Mouse (Mus musculus): ENCODE measurements around the gene Hist1h4d.
"Not testable (repeated sequence)": the region's sequence is repeated elsewhere in the genome, so short reads cannot be mapped to it uniquely, and the experiment has no call there.

The Hist1h4d gene

DNA sequence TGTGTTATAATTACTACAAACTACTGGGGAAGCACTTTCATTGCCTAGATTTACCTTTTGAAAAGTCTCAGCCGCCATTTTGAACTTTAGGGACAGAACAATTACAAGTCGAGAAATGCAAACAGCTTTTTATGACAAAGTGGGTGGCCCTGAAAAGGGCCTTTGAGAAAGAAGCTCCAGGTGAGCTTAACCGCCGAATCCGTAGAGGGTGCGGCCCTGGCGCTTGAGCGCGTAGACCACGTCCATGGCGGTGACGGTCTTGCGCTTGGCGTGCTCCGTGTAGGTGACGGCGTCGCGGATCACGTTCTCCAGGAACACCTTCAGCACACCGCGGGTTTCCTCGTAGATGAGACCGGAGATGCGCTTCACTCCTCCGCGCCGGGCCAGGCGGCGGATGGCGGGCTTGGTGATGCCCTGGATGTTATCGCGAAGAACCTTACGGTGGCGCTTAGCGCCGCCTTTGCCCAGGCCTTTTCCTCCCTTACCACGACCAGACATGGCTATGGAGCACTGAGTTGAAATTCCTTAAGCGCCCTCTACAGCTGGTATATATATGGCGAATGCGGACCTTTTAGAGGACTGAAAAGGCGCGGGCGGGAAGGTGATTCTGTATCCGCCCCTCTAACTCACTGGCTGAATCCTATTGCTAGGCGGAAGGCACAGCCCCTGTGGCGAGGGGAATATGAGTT, 30.1 kb upstream of the Hist1h4d start, which contains the start of gene Hist1h4f:
Gene Hist1h4f (minus strand): TSS at position 503 of the 689 bp plus-strand sequence.
- peak; percentile 93 for DNase-seq

DNA sequence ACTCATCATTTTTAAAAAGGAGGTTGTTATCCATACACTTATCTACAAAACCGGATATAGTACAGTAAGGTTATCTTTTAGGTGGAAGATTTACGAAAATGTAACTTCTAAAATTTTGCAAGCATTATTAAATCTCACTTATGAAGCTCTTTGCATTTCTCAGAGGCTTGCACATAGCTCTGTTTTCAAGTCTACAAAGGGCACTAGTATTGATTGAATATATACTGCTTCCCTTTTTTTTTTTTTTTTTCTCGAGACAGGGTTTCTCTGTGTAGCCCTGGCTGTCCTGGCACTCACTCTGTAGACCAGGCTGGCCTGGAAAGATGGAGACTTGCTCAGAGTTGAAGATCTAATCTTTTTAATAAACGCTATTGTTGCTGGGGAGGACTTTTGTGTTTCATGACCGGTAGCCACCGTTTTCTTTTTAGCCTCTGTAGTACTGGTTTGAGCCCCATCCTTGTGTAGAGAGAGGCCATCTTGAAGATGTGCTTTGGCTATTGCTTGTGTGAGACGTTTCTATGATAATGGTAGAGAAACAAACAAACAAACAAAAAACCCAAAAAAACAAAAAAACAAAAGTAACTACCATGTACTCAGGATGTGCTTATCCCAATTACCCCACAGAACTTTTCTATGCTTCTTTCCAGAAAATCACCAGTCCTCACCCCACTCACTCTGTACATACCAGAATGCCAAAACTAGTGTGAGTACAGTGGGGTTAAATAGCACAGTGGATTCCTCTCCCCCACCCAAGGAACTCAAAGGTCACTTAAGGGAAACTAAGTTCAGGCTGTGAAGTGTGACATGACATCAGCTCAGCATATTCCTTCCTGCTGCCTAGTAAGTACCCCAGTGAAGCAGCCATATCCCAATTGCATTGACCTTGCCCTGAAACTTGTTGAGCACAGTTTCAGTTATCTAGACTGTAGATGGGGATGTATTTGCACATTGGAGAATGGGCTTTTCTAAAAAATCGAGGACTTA, 29.2 kb upstream of the Hist1h4d start:
- DNase-seq, result no peak

DNA sequence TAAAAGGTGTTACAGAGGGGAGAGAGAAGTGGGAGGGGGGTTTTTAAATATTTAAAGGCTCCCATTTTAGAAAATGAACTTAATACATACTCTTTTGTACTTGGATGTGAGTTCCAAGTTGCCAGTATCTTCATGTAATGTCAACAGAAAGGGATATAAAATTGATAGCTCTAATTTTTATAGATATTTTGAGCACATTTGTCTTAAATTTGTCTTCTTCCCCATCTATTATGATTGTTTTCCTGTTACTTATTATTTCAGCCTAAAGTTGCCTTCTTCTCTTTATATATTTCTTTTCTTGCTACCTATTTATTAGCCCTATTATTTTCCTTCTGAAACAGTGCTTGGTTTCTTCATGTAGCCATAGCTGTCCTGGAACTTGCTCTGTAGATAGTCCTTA, 28.4 kb upstream of the Hist1h4d start, which contains the start of gene Hist1h1d:
Gene Hist1h1d (plus strand): TSS at position 301 of the 400 bp plus-strand sequence.
- DNase-seq, result no peak

DNA sequence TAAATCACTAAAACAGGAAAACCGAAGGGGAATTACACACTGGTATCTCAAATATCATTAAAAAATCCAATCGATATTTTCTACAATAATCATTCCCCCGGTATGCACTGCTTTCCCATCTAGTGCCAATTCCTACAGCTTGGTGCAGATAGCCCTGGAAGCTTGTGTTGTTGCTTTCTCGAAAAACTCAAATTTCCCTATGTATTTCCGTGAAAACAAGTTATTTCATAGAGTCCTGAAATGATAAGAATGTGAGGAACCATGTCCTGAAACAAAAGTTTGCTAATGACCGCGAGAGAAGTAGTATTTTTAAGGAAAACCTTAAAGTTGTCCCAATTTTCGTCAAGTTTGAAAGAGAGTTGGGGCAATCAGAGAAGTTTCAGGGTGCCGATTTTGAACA, 27.0 kb upstream of the Hist1h4d start:
- DNase-seq, result no peak

DNA sequence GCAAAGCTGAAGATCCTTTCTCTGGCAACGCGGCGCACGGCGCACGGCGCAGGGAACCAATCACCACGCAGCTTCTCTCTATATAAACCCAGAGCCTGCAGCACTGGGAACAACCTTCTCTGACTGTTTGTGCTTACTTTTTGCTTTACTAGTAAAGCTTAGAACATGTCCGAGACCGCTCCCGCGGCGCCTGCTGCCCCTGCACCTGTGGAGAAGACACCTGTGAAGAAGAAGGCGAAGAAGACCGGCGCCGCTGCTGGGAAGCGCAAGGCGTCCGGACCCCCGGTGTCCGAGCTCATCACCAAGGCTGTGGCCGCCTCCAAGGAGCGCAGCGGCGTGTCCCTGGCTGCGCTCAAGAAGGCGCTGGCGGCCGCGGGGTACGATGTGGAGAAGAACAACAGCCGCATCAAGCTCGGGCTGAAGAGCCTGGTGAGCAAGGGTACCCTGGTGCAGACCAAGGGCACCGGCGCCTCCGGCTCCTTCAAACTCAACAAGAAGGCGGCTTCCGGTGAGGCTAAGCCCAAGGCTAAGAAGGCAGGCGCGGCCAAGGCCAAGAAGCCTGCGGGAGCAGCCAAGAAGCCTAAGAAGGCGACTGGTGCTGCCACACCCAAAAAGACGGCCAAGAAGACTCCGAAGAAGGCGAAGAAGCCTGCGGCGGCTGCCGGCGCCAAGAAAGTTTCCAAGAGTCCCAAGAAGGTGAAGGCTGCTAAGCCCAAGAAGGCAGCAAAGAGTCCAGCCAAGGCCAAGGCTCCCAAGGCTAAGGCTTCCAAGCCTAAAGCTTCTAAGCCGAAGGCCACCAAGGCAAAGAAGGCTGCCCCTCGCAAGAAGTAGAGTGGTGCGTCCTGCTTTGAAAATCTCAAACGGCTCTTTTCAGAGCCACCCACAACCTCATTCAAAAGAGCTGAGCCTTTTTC, 26.2 kb upstream of the Hist1h4d start:
- peak; percentile 82 for DNase-seq

DNA sequence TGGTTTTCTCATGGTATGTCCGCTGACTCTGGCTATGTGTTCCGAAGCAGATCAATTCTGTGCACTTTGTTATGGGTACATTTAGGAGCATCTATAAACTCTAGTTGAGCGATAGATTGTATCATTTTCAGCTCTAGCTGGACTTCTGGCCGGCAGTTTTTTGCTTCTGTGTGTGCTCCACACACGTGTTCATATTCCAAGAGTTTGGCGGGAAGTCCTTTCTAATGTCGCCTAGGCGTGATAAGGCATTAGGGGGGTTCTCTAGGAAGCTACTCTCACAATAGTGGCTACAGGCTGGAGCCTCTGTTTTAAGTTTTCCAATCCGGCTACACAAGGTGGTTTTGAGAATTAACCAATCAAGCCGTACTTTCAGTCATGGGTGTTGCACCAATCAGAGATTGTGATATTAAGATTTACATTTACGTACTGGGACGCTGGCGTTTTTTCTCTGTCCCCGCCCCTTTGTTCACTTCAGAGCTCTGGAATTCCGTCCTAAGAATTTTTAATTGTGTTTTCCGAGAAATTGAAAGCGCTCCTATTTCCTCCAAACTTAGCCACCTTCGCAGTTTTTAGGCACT, 25.5 kb upstream of the Hist1h4d start:
- DNase-seq, result peak; percentile 87

DNA sequence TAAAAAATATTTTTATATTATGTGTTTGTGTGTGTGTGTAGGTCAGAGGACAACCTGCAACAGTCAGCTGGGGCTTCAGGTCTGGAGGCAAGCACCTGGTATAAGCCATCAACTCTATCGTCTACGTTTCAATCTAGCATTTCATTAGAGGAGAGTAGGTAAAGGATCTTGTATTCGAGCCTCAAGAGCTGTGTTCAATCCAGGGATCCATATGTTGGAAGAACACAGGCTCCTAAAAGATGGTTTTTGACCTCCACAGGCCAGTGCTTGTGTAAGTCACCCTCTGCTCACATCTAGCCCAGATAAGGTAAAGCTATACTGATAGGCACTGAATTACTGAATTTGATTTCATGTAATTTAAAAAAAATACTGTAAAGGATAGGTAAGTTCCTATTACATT, 24.5 kb upstream of the Hist1h4d start:
- no peak for DNase-seq

DNA sequence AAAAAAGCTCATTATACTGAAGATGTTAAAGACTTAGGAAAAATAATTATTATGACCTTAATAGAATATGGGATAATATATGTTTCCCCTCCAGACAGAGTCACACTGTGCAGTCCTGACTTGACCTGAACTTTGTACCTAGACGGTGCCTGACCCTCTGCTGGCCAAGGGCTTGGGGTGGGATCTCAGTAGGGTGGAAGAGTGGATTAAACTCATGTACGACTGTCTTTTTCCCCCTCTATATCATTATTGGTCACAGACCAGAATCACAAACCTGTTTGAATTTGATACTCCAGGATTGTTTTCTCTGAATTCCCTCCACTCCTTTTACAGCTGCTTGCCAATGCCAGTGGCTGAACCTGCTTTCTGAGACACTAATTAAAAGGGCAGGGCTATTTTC, 20.7 kb upstream of the Hist1h4d start:
- DNase-seq, result not testable (repeated sequence)

DNA sequence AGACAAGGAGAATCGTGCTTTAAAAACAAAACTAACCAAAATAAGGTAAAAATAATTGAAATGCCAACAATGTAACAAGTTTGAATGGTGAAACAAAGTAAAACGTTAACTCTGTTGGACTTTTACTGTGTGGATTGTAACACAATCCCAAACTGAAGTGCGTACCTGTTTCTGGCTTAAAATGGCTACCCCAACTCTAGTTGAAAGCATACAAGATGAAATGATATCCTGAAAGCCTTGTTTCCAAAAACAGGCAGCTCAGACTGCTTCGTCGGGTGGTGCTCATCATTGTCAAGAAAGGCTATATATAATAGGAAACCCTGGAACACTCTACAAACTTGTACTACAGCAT, 19.9 kb upstream of the Hist1h4d start:
- DNase-seq, result not testable (repeated sequence)

DNA sequence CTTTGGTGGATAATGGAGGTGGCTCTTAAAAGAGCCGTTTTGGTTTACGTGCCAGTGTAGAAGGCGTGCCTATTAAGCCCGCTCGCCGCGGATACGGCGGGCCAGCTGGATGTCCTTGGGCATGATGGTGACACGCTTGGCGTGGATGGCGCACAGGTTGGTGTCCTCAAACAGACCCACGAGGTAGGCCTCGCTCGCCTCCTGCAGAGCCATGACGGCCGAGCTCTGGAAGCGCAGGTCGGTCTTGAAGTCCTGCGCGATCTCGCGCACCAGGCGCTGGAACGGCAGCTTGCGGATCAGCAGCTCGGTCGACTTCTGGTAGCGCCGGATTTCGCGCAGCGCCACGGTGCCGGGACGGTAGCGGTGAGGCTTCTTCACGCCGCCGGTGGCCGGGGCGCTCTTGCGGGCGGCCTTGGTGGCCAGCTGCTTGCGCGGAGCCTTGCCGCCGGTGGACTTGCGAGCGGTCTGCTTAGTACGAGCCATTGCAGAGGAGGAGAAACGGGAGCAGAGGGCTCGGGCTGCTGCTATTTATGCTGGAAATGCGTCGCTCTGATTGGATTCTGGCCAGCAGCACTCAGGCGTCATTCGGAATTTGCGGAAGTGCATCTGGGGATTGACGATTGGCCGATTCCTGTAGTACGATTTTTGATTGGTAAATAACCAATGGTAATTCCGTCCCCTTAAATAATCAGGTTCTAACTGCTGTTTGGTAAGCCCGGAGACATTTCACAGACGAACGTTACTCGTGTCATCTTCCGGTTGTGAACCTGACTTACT, 19.3 kb upstream of the Hist1h4d start, which contains the start of gene Hist1h3e:
Gene Hist1h3e (minus strand): TSS at position 487 of the 777 bp plus-strand sequence.
- peak; percentile 96 for DNase-seq

DNA sequence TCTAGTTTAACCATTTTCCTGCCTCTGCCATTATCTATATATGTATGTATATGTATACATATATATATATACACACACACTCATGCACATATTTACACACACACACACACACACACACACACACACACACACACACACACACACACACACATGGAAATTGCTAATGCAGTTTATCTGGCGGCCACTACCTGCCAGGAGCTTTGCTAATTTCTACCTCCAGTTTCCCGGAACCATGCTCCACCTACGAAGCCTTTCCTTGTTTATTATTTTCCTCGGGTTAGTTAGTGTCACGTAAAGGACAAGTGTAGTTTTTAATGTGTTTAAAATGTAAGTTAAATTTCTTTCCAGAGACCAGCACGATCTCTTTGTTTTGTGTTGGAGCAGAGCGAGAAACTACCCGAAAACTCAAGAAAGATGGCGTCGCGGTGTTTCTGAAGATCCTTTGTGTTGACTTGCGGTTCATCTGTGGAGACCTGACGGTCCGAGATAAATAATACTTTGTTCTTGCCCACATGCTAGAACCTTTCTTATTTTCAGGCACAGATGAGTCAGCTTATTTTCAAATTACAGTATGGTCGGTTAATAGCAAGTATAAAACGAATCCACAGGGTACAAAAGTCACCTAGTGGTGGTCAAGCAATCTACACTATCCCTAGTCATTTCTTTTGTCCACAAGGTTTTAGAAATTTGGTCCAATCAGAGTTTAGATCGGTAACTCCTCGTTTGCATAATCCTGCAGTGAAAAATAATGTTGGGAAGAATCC, 18.5 kb upstream of the Hist1h4d start:
- no peak for DNase-seq

DNA sequence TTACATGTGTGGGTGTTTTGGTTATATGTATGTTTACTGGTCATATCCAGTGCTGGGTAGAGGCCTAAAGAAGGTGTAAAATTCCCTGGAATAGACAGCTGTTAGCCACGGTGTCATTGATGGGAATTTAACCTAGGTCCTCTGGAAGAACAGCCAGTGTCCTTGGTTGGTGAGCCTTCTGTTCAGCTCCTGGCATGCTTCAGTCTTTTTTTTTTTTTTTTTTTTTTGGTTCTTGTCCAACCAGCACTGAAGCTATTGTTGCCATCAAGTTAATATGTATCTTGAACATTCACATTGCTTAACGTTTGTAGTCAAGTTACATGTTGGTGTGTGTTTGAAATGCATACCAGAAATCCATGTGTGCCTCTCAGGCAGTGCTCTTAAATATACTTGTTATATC, 16.9 kb upstream of the Hist1h4d start:
- DNase-seq, result no peak

DNA sequence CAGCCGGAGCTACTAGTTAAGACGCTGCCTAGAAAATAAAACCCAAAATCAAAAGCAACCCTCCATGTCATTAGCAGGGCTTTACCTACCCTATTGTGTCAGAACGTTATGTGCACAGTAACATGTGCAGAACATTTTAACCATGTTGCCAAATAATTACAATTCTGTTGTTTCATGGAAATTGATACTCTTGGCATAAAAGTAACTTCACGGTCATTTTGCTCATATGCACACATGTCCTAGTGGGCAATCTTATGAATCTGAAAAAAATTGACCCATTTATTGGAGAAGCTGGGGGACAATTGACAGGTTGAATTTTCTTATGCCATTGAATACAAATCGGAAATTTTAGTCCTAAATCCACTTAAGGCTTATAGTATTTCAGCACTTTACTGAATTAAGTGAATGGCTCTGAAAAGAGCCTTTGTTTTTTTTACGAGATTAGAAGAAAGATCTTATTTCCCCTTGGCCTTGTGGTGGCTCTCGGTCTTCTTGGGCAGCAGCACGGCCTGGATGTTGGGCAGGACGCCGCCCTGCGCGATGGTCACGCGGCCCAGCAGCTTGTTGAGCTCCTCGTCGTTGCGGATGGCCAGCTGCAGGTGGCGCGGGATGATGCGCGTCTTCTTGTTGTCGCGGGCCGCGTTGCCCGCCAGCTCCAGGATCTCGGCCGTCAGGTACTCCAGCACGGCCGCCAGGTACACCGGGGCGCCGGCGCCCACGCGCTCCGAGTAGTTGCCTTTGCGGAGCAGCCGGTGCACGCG, 11.0 kb upstream of the Hist1h4d start:
- DNase-seq, result not testable (repeated sequence)

DNA sequence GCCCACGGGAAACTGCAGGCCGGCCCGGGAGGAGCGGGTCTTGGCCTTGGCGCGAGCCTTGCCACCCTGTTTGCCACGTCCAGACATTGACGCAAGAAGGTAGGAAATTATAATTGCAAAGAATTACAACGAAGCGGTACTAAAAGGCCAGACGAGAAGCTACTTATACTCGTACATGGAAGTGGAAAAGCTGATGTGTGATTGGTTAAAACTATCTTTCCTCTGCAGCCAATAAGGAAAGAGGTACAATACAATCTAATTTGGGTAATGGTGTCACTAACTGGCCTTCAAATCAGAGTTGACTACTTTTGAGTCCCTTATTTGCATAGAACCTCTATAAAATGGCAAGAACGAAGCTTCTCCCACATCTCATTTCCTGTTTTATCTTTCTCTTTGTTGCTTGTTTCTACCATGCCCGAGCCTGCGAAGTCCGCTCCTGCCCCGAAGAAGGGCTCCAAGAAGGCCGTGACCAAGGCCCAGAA, 10.3 kb upstream of the Hist1h4d start, which contains the start of the genes Hist1h2ae and Hist1h2bg:
Gene Hist1h2ae (minus strand): TSS at position 199 of the 482 bp plus-strand sequence.
Gene Hist1h2bg (plus strand): TSS at position 375 of the 482 bp plus-strand sequence.
- peak; percentile 68 for DNase-seq

DNA sequence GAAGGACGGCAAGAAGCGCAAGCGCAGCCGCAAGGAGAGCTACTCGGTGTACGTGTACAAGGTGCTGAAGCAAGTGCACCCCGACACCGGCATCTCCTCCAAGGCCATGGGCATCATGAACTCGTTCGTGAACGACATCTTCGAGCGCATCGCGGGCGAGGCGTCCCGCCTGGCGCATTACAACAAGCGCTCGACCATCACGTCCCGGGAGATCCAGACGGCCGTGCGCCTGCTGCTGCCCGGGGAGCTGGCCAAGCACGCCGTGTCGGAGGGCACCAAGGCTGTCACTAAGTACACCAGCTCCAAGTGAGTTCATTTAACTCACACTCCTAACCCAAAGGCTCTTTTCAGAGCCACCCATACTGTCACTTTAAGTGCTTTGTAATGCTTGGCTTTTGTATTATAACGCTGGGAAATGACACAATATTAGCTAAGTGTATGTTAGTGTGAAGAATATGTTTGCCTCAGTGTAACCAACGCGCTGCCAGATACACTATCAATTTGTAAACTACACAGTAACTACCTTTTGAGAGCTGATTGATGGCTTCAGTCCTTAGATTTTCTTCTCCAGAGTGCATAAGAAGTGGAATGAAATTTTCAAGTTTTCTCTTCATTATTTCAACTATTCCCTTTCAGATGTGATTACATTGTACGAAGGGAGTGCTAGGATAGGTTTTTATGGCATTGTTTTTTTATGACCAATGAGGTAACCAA, 9.7 kb upstream of the Hist1h4d start:
- not testable (repeated sequence) for DNase-seq

DNA sequence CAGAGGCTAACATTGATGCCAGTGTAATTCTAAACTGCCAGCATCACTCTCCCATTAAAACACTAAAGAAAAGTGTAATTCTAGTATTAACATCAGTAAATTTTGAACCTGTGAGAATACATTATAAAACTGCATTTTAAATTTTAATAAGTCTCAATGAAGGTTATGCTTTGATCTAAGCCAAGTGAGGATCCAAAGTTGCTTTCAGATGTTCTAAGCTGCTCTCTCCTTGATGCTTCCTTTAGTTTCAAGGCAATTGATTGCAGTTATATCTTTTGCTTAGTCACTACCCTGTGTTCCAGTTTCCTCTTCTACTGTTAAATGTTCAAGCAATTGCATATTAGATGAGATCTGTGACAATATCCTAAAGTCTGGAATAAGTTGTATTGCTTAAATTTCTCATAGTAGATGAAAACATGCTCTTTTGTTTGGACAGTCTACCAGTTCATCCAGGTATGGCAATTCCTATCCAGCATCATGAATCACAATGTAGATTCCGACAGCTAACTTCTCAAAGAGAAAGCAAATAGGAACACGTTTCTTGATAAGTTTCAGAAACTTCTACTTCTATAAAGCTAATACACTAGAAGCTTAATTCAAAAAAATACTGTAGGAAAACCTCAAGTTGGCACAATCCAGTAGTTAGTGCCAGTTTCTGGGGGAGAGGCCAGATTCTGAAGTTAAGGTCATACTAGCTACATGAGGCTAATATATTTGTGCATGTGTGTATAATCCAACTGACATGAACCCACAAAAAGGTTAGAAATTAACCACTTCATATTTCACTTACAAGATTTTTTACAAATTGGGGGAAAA, 9.0 kb upstream of the Hist1h4d start:
- DNase-seq, result no peak

DNA sequence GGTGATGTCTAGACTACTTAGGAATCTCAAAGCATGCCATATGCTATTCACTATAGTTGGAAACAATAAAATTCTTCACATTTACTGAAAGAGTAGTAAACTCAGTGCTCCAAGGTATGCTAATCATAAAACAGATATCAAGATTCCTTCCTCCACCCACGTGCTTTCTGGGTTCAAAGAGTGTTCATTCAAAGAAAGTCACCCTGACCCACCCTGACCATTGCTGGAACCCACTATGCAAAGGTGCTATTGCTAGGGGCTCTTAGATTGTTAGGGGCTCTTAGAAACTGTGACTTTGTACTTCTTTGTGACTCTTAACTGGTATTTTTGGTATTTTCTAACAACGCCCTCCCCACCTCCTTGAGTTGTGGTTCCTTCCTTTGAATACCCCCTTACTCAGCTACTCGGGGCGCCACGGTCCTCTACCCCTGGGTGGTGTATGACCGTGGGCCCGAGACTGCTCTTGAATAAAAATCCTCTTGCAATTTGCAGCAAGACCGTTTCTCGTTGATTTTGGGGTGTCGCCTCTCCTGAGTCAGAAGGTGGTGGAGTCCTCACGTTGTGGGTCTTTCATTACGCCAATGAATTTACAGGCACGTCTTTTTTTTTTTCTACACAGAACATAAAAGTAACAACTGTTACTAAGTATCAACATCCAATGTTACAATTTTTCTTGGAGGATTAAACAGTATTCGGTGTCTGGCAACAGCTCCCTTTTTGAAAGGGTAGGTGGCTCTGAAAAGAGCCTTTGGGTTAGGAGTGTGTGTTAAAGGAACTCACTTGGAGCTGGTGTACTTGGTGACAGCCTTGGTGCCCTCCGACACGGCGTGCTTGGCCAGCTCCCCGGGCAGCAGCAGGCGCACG, 8.1 kb upstream of the Hist1h4d start:
- not testable (repeated sequence) for DNase-seq

All from lung, postnatal 10 days (tissue).